Mouse (Mus musculus): ENCODE data around the gene Megf9.

The Megf9 gene

DNA sequence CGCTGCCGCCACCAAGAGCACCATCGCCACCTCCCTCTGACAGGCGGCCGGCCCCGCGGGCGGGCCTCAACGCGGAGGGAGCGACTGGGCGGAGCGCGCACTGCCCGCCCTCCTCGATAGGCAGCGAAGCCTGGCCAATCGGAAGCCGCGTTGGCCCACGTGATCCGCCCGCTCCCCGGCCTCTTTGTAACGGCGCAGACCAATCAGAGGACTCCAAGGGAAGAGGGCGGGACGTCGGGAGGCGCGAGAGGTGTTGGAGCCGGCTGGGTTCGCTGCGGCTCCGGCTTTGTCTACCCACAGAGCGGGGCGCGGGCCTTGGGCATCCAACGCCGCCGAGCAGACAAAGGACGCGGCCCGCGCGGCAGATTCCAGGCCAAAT is at the start of gene Megf9:
Gene Megf9, minus strand, starts transcription at position 105 of the 379 bp plus-strand sequence.
- DNase-seq: peak; percentile 98

DNA sequence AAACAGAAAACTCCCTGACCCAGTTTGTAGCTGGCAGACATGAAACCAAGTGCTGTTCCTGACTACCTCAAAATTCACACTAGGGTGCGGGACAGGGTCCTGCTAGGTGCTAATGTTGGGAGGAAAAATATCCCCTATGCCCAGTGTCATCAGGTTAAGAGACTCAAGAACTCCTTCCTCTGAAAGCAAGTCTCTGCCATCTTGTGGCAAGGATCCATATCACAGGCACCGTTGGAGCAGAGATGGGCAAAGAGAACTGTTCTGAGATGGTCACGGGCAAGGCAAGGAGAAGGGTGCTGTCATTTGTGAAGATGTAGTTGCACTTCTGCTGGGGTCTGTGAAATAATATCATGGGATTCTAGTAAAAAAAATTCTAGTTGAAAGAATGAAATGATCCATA is 44.9 kb upstream of the Megf9 start:
- DNase-seq: peak; percentile 37

DNA sequence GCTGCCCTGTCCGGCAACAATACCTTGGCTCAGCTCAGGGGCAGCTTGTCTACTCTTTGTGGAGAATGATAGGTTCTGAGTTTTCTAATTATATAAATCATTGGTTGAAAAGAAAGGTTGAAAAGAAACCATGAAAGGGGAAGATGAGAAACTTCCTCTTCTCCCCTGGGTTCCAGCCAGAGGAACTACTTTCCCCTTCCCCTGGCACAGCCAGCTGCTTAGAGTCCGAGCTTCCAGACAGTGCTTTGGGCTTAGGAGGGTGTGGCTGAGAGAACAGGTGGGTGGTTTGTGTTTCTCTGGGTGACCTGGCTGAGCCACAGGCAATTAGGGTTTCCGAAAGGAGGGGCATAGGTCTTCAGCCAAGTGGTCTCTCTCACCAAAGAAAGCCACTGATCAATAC is 43.5 kb upstream of the Megf9 start:
- DNase-seq: no peak

DNA sequence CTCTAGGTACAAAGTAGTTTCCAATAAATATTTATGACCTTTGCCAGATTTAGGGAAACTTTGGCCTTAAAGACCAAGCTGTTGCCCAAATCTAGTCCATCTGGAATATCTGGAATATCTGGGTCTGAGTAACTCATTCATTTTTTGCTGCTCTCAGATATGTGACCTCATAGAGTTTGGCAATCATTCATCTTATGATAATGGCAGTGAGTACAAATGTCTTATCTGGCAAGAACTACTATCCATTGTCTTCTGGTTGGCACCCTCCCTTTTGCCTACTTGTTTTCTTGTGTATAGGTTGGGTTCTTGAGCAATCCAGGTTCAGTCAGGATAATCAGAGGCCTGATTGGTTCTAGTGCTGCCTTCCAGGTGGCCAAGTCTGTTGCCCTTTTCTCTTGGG is 41.3 kb upstream of the Megf9 start:
- DNase-seq: no peak

DNA sequence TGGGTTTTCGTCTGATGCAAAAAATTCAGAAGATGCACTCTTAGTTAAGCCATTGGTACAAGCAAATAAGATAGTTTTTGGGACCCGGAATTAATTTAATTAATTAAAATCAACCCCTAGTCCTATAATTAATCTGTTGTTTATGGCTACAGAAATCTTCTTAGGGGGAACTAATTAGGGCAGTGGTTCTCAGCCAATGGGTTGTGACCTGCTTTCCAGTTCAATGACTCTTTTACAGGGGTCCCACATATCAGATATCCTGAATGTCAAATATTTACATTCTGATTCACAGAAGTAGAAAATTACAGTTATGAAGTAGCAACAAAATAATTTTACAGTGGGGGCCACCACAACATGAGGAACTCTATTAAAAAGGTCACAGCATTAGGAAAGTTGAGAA is 39.1 kb upstream of the Megf9 start:
- no peak for DNase-seq

DNA sequence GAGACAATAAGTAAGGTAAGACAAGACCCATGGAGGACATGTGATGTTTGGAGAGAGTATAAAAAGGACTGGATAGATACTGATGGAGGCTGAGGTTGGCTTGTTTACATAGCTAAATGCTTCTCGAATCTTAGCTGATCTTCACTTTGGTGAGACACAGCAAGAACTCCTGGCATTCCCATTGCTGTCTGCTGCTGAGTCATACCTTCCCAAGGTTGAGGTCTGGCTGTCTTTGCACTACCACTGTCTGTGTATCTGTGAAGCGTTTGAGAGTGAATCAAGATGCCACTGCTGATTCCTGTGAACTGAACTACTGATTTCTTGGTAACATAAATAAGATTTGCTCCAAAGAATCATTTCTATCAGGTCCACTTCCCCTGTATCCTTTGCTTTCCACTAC is 19.1 kb upstream of the Megf9 start:
- DNase-seq: no peak

DNA sequence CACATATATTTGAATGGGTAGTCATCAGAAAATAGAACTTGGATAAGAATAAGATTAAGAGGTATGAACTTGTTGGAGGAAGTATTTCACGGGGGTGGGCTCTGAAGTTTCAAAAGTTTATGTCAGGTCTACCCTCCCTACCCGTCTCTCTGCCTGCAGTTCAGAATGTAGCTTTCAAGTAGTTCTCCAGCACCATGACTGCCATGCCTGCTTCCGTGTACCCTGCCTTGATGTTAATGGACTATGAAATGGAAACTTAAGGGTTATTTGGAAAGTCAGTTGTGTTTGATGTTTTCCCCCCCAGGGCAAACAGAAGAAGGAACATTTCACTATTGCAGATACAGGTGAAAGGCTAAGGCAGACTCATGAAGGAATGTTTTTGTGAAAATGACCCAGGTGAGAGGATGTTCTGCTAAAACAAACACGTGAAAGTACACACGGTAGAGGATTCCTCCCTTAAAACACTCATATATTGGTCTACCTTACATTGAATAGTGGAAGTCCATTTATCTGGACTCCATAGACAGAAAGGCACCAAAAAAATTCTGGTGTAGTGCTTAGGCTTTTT is 18.5 kb upstream of the Megf9 start:
- DNase-seq: peak; percentile 12

DNA sequence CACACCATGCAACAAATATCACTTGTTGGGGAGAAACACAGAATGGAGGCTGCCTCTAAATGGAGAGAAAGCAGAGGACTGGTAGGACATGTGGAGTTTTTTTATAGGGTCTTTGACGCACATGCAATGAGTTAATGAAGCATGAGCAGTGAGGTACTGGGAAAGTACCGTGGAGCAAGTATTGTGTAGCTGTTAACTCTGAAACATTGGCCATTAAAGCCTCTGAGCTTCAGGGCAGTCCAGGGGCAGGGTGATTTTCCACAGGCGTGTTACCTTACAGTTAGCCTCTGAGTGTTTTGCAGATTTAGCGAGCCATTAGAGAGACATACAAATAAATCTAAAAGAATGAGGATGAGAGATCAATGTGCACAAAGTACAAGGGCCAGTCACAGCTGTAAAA is 17.3 kb upstream of the Megf9 start:
- DNase-seq: no peak

DNA sequence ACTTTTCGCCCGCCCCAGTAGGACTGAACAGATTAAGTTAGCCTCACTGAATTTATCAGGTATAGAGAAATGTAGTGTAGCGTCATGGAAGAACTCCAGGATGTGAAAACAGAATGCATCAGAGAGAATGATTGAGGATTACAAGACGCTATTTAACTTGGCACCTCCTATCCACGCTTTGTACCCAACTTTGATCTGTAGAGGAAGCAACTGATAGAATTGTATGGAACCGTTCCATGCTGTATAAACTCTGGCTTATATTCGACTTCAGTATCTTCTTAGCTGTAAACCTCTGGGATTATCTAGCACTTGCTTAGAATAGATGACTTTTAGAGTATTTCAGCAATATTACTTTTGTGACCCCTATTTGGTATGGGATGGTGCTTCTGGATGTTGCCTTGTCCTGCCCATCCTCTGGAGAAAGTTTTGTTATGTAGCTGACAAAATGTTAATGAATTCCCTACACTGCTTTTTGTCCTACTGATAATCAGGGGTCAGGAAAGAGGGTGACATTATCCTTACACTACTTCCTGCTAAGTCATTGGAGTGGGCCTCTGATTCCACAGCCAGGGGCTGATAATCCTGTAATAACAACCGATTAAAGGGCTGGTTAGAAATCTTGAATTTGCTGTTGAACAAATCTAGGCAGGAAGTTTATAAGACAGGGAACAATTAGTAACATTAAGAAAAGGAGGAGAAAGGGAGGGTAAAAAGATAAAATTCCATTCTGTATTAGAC is 12.8 kb upstream of the Megf9 start:
- DNase-seq: no peak

DNA sequence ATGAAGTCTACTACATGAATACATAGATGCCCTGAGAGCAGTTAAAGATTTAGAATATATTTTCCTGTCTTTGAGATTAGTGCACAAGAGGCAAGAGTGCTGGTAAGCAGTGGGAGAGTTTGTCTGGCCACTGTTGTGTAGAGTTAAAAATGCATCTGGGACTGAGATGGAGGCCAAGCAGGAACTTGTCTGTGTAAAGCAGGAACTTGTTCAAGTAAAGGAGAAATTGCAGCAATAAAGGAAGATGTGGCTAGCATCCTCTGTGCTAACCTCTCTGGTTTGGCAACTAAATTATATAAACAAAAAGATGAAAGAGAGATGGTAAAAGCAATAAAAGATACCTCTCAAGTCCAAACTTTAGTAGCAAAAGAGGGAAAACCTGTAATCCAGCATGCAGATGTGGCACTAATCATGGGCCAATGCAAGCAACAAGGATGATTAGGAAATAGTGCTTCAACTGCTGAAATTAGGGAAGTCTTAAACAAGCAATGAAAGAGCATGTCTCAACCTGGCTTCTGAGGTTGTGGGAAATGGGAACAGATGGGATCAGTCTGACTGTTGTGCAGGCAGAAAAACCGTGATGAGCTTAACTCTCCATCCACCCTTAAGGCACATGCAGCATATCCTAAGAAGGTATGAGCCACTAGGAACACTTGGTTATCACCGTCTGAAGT is 11.2 kb upstream of the Megf9 start:
- DNase-seq: no peak

DNA sequence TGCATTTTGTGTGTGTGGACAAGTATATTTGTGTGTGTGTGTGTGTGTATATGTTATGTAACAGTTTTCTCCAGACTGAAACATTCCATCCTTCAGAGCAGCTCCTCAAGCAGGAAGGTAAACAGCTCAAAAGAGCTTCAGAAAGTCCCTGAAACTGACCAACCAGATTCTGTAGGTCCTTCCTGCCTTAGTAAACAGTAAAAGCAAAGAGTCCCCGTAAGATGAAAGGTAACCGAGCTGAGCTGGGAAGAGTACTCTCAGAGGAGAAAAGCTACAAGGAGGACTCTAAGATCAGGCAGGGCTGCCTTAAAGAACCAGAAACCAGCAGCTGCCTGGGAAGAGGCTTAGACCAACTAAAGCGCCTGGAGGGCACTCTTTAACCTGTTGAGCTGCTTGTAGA is 9.6 kb upstream of the Megf9 start:
- no peak for DNase-seq

DNA sequence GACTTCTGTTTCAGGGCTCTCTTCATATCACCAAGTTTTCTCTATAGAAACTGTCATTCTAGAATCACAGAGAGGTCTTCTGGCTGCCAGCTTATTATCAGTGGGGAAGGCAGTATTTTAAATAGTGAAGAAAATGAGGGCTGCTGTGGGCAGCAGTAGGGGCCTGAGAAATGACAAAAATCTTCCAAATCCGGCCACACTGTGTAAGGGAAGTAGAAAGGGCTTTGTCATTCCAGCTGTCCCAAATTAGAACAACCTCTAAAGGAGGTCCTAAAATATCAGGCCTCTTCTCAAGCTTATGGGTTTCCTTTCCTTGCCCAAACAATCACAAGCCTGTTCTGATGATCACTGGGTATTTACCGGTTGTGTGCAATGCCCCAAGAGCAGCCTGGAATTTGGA is 7.6 kb upstream of the Megf9 start:
- DNase-seq: no peak

DNA sequence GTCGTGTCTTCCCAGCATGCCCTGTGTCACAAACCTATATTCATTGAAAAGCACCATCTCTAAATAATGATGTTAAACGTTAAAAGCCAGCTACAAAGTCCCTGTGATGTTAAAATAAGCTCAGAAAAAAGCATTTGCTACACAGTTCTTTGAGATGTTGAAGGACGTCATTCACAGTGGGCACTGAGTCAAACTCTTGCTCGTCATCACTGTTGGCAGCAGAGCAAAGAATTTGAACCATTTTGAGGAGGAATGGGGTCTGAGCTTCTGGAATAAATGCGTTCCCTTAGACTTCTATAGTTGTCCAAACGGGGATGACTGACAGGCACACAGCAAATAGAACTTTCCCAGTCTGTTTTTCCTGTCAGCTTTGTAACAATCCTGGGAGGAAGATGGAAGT is 5.9 kb upstream of the Megf9 start:
- DNase-seq: no peak

DNA sequence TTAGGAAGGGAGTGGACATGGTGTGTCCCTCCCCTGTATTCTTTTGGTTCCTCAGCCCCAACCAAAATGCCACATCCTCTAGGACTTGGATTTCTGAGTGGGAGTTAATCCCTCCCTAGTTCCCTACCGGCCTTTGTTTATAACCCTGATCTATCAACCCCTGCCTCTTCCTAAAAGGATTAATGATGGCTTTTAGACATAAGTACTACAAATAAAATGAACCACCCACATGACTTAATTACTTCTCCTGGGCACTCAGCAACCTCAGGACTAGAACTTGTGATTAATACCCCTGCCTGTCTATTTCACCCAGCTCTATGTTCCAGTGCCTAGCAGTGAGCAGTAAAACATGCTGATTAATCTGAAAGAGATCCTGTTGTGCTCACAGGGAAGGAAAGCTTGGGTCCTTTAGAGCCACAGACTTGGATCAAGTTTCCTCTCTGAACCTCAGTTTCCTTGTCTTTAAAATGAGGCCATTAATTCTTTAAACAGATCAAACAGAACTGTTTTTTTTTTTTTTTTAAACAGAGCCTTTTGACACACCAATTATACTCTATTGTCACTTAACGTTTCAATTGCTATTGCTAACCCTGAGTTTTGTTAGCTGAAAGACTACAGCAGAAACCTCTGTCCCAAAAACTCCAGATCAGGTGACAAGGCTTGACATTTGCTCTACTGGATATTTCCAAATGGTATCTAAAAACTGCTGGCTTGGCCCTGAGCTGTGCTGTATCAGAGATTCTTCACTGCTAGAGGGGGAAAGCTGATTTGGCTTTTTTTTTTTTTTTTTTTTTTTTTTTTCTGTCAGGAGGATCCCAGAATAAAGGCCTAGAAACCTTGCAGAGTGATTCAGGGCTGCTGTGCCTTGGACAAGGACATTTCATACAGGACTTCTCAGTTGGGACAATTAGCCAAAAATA is 2.1 kb upstream of the Megf9 start:
- DNase-seq: no peak

DNA sequence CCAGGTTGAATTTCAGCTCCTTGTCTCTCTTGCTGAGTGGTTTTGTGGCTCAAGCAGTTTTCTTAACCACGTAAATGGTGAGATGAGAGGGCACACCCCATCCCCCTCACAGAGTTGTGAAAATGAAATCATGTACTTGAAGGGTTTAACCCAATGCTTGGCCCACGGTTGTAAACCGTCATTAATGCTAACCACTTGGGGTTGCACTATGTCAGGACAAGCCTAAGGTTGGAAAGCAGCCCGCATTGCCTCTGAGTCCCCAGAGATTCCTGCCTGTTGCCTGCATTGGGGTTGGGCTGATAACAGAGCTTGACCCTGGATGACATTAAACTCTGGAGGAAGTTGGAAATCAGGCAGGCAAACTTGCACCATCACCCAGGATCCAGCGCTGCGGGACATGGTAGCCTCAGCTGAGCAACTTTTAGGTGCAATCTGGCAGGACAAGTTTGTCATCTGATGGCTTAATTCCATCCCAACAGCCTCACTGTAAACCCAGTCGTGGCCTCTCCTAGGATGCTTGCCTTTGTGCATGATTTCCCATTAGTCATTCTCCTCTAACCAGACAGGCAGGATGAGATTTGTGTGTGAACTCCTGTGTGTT is 1.0 kb upstream of the Megf9 start:
- DNase-seq: peak; percentile 45

DNA sequence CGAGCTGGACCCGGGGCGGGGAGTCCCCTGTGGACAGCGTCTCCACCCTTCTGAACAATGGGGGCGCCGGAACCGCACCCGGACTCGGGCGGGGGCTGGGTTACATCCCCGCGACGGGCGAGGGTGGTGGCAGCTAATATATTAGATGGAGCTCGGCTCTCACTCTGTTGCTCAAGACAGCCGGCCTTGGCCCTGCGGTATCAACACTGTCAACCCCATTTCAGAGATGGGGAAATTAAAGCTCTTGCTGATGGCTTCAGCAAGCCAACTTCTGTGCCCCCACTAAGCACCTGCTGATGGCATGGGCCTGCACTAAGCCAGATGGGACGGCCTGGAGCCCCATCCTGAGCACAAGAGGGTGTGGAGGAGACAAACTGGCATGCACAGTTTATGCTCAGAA is 494 bp upstream of the Megf9 start:
- no peak for DNase-seq

DNA sequence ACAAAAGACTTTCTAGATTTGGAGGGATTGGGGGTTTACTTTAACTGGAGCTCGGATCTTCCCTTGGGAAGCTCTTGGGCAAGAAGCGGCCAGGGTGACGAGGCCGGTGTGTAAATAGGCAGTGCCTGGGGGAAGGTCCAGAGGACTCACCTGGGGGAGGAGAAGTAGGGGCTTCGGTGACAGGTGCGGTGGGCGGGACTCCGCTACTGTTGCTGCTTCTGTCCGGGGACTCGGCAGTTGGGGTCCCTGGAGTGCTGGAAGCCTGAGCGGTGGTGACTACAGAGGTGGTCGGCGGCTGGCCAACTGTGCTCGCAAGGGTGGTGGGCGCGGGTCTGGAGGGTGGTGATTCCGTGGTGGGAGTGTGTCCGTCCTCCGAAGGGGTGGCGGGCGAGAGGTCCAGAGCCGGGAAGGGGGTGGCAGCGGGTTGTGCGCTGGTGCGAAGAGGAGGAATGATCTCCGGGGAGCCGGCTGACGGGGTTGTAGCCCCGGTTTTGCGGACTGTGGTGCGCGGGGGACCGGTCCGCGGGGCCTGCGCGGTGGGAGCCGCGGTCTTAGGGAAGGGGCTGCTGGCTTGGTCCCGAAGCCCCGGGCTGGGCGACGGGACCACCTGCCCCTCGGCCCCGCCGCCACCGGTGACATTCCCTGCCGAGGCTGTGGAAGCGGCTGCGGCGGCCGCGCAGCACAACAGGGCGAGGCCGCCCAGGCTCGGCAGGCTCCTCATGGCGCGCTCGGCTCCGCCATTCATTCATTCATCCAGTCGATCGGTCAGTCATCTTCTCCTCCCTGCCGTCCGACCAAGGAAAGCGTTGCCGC is 511 bp downstream of the Megf9 start:
- peak; percentile 27 for DNase-seq

DNA sequence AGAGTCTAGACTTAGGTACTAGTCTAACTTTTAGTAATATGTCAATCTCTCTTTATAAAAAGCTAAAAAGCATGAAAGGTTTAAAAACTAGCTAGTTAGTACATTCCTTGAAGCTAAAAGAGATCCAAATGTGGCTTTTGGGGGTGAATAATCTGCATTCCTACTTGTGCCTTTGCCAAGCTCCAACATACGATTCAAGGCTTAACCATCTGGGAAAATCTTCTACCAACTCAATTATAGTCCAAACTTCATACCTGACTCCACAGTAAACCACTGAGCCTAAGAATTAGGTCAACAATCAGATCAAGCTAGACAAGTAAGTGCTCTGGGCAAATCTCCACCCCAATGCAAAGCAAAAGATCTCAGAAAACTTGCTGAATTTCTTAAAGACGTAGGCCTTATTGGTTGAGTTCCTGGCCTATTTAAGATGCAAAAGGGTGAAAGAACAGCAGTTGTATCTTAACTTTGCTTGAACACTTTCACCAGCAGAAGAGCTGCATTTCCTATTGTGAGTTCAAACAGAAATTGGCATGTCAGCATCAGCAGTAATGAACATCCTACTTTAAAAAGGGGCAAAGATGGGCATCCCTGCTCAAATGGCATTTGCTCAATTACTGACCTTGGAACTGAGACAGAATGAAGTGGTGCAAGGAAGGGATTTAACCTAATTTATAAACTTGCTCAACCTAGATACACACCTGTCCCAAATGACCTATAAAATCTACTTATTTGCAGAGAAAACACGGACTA is 1.6 kb downstream of the Megf9 start:
- peak; percentile 6 for DNase-seq

DNA sequence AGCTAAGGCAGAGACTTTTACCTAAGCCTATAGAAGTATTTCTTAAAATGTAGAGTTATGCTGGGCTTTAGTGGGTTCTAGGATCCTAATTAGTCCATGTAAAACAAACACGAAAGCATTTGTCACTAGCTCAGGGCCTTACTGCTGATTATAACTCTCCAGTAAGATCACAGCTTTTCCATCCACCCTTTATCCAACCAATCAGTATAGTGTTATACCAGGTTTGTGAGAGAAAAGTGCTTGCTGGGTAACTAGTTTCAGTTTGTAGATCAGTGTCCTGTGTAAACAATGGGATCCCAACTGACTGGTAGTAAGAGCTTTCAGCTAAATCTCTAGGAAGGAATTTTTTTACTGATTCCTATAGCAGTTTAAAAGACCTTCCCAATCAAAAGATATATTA is 3.8 kb downstream of the Megf9 start:
- DNase-seq: no peak

DNA sequence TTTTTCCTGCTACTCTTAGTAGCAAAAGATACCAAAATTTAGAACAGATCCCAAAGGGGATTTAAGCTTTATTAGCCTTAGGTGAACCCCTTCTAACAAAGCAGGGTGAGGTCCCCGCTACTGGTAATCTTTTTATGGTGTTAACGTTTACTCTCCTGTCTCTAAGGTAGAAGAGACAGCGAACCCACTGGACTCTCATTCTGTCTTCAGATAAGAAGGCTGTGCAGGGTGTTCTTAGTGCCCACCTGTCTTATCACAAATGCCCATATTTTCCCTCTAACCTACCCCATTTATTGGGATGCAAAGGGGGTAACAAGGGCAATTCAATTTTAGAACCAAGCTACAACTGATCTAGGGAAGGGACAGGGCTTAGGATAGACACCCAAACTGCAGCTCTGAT is 6.2 kb downstream of the Megf9 start:
- DNase-seq: no peak

DNA sequence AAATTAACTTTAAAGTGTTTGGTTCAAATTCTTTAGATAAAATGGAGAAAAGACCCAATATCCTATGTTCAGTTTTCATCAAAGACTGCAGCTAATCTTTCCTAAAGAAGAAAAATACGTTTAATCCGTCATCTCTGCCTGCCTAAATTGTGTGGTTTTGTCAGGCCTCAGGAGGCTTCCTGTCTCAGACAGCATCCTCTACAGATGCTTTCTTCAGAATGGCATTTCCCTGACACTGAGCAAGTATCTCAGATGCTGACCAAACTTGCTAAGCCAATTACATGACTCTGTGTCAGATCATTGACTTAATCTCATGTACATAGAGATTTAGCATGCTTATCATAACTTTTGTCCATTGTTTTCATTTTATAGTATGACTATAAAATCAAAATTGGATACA is 11.4 kb downstream of the Megf9 start:
- DNase-seq: no peak
